Mouse (Mus musculus): ENCODE data around the gene H2afv. TPM values are rescaled to one million over a fixed set of nuclear protein-coding genes. Genes with fewer than 3 reads are reported as not detected.
"Not testable (repeated sequence)": the region's sequence is repeated elsewhere in the genome, so short reads cannot be mapped to it uniquely, and the experiment has no call there.

Gene H2afv
- polyA plus RNA-seq, 1 experiment from 2014 or later: 905 TPM

GRCm38 (mm10) chr11:6436442-6436841 lies 7.8 kb downstream of the H2afv start:
- H3K4me1 ChIP-seq (ENCODE audit: control insufficient read depth, insufficient read depth, low read length): no peaks in the 10 kb centered on the region
- no peaks in the 10 kb centered on the region for H3K27me3 ChIP-seq (ENCODE audit: control insufficient read depth, insufficient read depth, low read length)
- 73% methylated on average over 8 of the region's 8 CpGs for WGBS
- peak; percentile 41 for DNase-seq (ENCODE audit: low spot score)
- H3K4me2 ChIP-seq (ENCODE audit: low read depth, severe bottlenecking): no peak overlapping the region
- peaks cover 20% of the 10 kb centered on the region for H3K36me3 ChIP-seq (ENCODE audit: control insufficient read depth, insufficient read depth, low read length)
- H3K27ac ChIP-seq (replicated peaks; ENCODE audit: low read depth, low read length): no peak overlapping the region
- no peak overlapping the region for H3K9ac ChIP-seq (ENCODE audit: low read length)
- ATAC-seq (ENCODE audit: insufficient number of reproducible peaks, low FRiP score, low TSS enrichment, low read depth): no peak
- H3K4me3 ChIP-seq (ENCODE audit: low read depth, low read length): no peak overlapping the region
- no peaks in the 10 kb centered on the region for H3K9me3 ChIP-seq (ENCODE audit: control insufficient read depth, low read length)

- ATAC-seq (ENCODE audit: insufficient number of reproducible peaks, low FRiP score, low TSS enrichment, low read depth) (no peak), DNase-seq (ENCODE audit: low spot score) (no peak)
- Histone ChIP-seq H3K27ac (replicated peaks; ENCODE audit: low read depth, low read length) (no peak overlapping the region), H3K9me3 (ENCODE audit: control insufficient read depth, low read length) (no peaks in the 10 kb centered on the region), H3K9ac (ENCODE audit: low read length) (no peak overlapping the region), H3K4me1 (ENCODE audit: control insufficient read depth, insufficient read depth, low read length) (no peaks in the 10 kb centered on the region), H3K27me3 (ENCODE audit: control insufficient read depth, insufficient read depth, low read length) (no peaks in the 10 kb centered on the region), H3K36me3 (ENCODE audit: control insufficient read depth, insufficient read depth, low read length) (peaks cover 19% of the 10 kb centered on the region), H3K4me2 (ENCODE audit: low read depth, severe bottlenecking) (no peak overlapping the region), H3K4me3 (ENCODE audit: low read depth, low read length) (no peak overlapping the region)
- 92% methylated on average over 7 of the region's 7 CpGs for WGBS
These were observed 14.1 kb downstream of the H2afv start for GRCm38 (mm10) chr11:6430186-6430585.

- peaks cover 20% of the 10 kb centered on the region for H3K36me3 ChIP-seq (ENCODE audit: control insufficient read depth, insufficient read depth, low read length)
- H3K27ac ChIP-seq (replicated peaks; ENCODE audit: low read depth, low read length): no peak overlapping the region
- H3K4me3 ChIP-seq (ENCODE audit: low read depth, low read length): no peak overlapping the region
- 68% methylated on average over 2 of the region's 2 CpGs for WGBS
- H3K9ac ChIP-seq (ENCODE audit: low read length): no peak overlapping the region
- no peaks in the 10 kb centered on the region for H3K27me3 ChIP-seq (ENCODE audit: control insufficient read depth, insufficient read depth, low read length)
- no peak for DNase-seq (ENCODE audit: low spot score)
- H3K9me3 ChIP-seq (ENCODE audit: control insufficient read depth, low read length): no peaks in the 10 kb centered on the region
- H3K4me1 ChIP-seq (ENCODE audit: control insufficient read depth, insufficient read depth, low read length): peaks cover 4% of the 10 kb centered on the region
- no peak overlapping the region for H3K4me2 ChIP-seq (ENCODE audit: low read depth, severe bottlenecking)
- ATAC-seq (ENCODE audit: insufficient number of reproducible peaks, low FRiP score, low TSS enrichment, low read depth): no peak
These were observed 23.4 kb downstream of the H2afv start for GRCm38 (mm10) chr11:6420722-6421350.

GRCm38 (mm10) chr11:6420283-6420703 lies 23.9 kb downstream of the H2afv start:
- Histone ChIP-seq H3K36me3 (ENCODE audit: control insufficient read depth, insufficient read depth, low read length) (peaks cover 18% of the 10 kb centered on the region), H3K27me3 (ENCODE audit: control insufficient read depth, insufficient read depth, low read length) (no peaks in the 10 kb centered on the region), H3K4me2 (ENCODE audit: low read depth, severe bottlenecking) (no peak overlapping the region), H3K4me3 (ENCODE audit: low read depth, low read length) (no peak overlapping the region), H3K4me1 (ENCODE audit: control insufficient read depth, insufficient read depth, low read length) (peaks cover 4% of the 10 kb centered on the region), H3K9me3 (ENCODE audit: control insufficient read depth, low read length) (no peaks in the 10 kb centered on the region), H3K27ac (replicated peaks; ENCODE audit: low read depth, low read length) (no peak overlapping the region), H3K9ac (ENCODE audit: low read length) (no peak overlapping the region)
- no peak for ATAC-seq (ENCODE audit: insufficient number of reproducible peaks, low FRiP score, low TSS enrichment, low read depth)
- no peak for DNase-seq (ENCODE audit: low spot score)
- 28% methylated on average over 1 of the region's 1 CpGs for WGBS

GRCm38 (mm10) chr11:6419156-6419555 lies 25.1 kb downstream of the H2afv start:
- H3K4me1 ChIP-seq (ENCODE audit: control insufficient read depth, insufficient read depth, low read length); H3K9me3 ChIP-seq (ENCODE audit: control insufficient read depth, low read length); H3K27me3 ChIP-seq (ENCODE audit: control insufficient read depth, insufficient read depth, low read length); ATAC-seq (ENCODE audit: insufficient number of reproducible peaks, low FRiP score, low TSS enrichment, low read depth); H3K9ac ChIP-seq (ENCODE audit: low read length); DNase-seq (ENCODE audit: low spot score); H3K4me2 ChIP-seq (ENCODE audit: low read depth, severe bottlenecking); H3K4me3 ChIP-seq (ENCODE audit: low read depth, low read length); H3K27ac ChIP-seq (replicated peaks; ENCODE audit: low read depth, low read length): not testable (repeated sequence)
- 77% methylated on average over 4 of the region's 4 CpGs for WGBS
- H3K36me3 ChIP-seq (ENCODE audit: control insufficient read depth, insufficient read depth, low read length): peaks cover 12% of the 10 kb centered on the region

GRCm38 (mm10) chr11:6418751-6419150 lies 25.5 kb downstream of the H2afv start:
- DNase-seq (ENCODE audit: low spot score) (no peak), ATAC-seq (ENCODE audit: insufficient number of reproducible peaks, low FRiP score, low TSS enrichment, low read depth) (no peak)
- Histone ChIP-seq H3K9me3 (ENCODE audit: control insufficient read depth, low read length) (no peaks in the 10 kb centered on the region), H3K4me3 (ENCODE audit: low read depth, low read length) (no peak overlapping the region), H3K27ac (replicated peaks; ENCODE audit: low read depth, low read length) (no peak overlapping the region), H3K36me3 (ENCODE audit: control insufficient read depth, insufficient read depth, low read length) (peaks cover 12% of the 10 kb centered on the region), H3K9ac (ENCODE audit: low read length) (no peak overlapping the region), H3K4me2 (ENCODE audit: low read depth, severe bottlenecking) (no peak overlapping the region), H3K4me1 (ENCODE audit: control insufficient read depth, insufficient read depth, low read length) (peaks cover 7% of the 10 kb centered on the region), H3K27me3 (ENCODE audit: control insufficient read depth, insufficient read depth, low read length) (no peaks in the 10 kb centered on the region)
- WGBS: 89% methylated on average over 5 of the region's 5 CpGs

GRCm38 (mm10) chr11:6417490-6417889 lies 26.8 kb downstream of the H2afv start:
- no peak for ATAC-seq (ENCODE audit: insufficient number of reproducible peaks, low FRiP score, low TSS enrichment, low read depth)

GRCm38 (mm10) chr11:6417069-6417468 lies 27.2 kb downstream of the H2afv start:
- Histone ChIP-seq H3K27me3 (ENCODE audit: control insufficient read depth, insufficient read depth, low read length) (no peaks in the 10 kb centered on the region), H3K4me2 (ENCODE audit: low read depth, severe bottlenecking) (peak overlapping the region; percentile 83), H3K27ac (replicated peaks; ENCODE audit: low read depth, low read length) (no peak overlapping the region), H3K9ac (ENCODE audit: low read length) (peak overlapping the region; percentile 97), H3K9me3 (ENCODE audit: control insufficient read depth, low read length) (no peaks in the 10 kb centered on the region), H3K4me3 (ENCODE audit: low read depth, low read length) (peak overlapping the region; percentile 74), H3K36me3 (ENCODE audit: control insufficient read depth, insufficient read depth, low read length) (peaks cover 12% of the 10 kb centered on the region), H3K4me1 (ENCODE audit: control insufficient read depth, insufficient read depth, low read length) (peaks cover 7% of the 10 kb centered on the region)
- DNase-seq (ENCODE audit: low spot score) (no peak), ATAC-seq (ENCODE audit: insufficient number of reproducible peaks, low FRiP score, low TSS enrichment, low read depth) (no peak)
- 47% methylated on average over 2 of the region's 2 CpGs for WGBS

More at GRCm38 (mm10) chr11:6417490-6417889, 26.8 kb downstream of the H2afv start:
- DNase-seq (ENCODE audit: low spot score): no peak
- peak overlapping the region; percentile 74 for H3K4me3 ChIP-seq (ENCODE audit: low read depth, low read length)
- no peak overlapping the region for H3K27ac ChIP-seq (replicated peaks; ENCODE audit: low read depth, low read length)
- no peaks in the 10 kb centered on the region for H3K27me3 ChIP-seq (ENCODE audit: control insufficient read depth, insufficient read depth, low read length)
- no peaks in the 10 kb centered on the region for H3K9me3 ChIP-seq (ENCODE audit: control insufficient read depth, low read length)
- H3K4me1 ChIP-seq (ENCODE audit: control insufficient read depth, insufficient read depth, low read length): peaks cover 7% of the 10 kb centered on the region
- peak overlapping the region; percentile 83 for H3K4me2 ChIP-seq (ENCODE audit: low read depth, severe bottlenecking)
- peaks cover 12% of the 10 kb centered on the region for H3K36me3 ChIP-seq (ENCODE audit: control insufficient read depth, insufficient read depth, low read length)
- H3K9ac ChIP-seq (ENCODE audit: low read length): no peak overlapping the region

Data from limb, embryonic 11.5 days (tissue).